Mouse (Mus musculus) G1E (cell line): Measurements from ENCODE around the gene Prodh2. TPM values are rescaled to one million over a fixed set of nuclear protein-coding genes. Genes with fewer than 3 reads are reported as not detected.

Experiments used
- ATAC-seq: 2 replicates; pipeline ENCODE4 v1.8.0; 2016; ENCODE audit warnings: mild to moderate bottlenecking; ENCODE audit not compliant: insufficient number of reproducible peaks, poor library complexity, low FRiP score, severe bottlenecking; ENCODE audit errors: extremely low read depth
- DNase-seq: peaks from one replicate; pipeline ENCODE4 v3.0.0; 2012; ENCODE audit warnings: low spot score
- H3K27me3 ChIP-seq: 2 replicates; pipeline ENCODE4 v1.6.1; 2012; ENCODE audit warnings: mild to moderate bottlenecking, low read length, inconsistent platforms; ENCODE audit not compliant: insufficient read depth
- H3K36me3 ChIP-seq: replicated peaks from 2 replicates; pipeline ENCODE3; 2012; ENCODE audit warnings: mild to moderate bottlenecking, inconsistent platforms
- H3K4me1 ChIP-seq: 2 replicates; pipeline ENCODE4 v1.6.1; 2012; ENCODE audit warnings: low read depth, low read length, inconsistent platforms, mixed read lengths; ENCODE audit not compliant: insufficient read depth
- H3K4me3 ChIP-seq: 2 replicates; pipeline ENCODE4 v1.5.1; 2012; ENCODE audit warnings: low read depth, mild to moderate bottlenecking, inconsistent platforms, low read length, moderate library complexity, mixed read lengths
- H3K9me3 ChIP-seq: replicated peaks from 2 replicates; pipeline ENCODE4 v1.6.1; 2012; ENCODE audit warnings: inconsistent platforms
- CTCF ChIP-seq: IDR thresholded peaks from 2 replicates; pipeline ENCODE4 v1.5.1; 2012; ENCODE audit warnings: low read depth, low read length, inconsistent platforms, mixed read lengths
- GATA1 ChIP-seq: IDR thresholded peaks from 2 replicates; pipeline ENCODE4 v1.6.1; 2012; ENCODE audit warnings: borderline replicate concordance, low read length, inconsistent platforms, mixed read lengths
- GATA2 ChIP-seq: IDR thresholded peaks from 2 replicates; pipeline ENCODE4 v1.6.1; 2012; ENCODE audit warnings: low read depth, low read length, inconsistent platforms, borderline replicate concordance
- POLR2AphosphoS5 ChIP-seq: IDR thresholded peaks from 2 replicates; pipeline ENCODE4 v1.6.1; 2012; ENCODE audit warnings: low read depth, low read length, inconsistent platforms; ENCODE audit not compliant: insufficient replicate concordance
- TAL1 ChIP-seq: conservative IDR thresholded peaks from 2 replicates; pipeline ENCODE4 v1.6.1; 2012; ENCODE audit warnings: low read depth, low read length, inconsistent platforms, mixed read lengths
- polyA plus RNA-seq: library from polyadenylated mRNA; stranded (reverse); fragments of >175 nt; gene quantifications from 2 replicates; pipeline ENCODE4 v1.2.3, GENCODE M21; 2012
- total RNA-seq, 2 experiments: library from RNA; stranded (forward) in 1 of 2; stranded (reverse) in 1 of 2; fragments of 200-1000 nt in 1 of 2; fragments of >200 nt in 1 of 2; fragmentation: Nextera tagmentation in 1 of 2; gene quantifications; 2 replicates each; pipeline ENCODE4 v1.2.3; 2014 to 2017

Prodh2 gene
- total and polyA plus RNA-seq, 3 experiments, result not detected

DNA sequence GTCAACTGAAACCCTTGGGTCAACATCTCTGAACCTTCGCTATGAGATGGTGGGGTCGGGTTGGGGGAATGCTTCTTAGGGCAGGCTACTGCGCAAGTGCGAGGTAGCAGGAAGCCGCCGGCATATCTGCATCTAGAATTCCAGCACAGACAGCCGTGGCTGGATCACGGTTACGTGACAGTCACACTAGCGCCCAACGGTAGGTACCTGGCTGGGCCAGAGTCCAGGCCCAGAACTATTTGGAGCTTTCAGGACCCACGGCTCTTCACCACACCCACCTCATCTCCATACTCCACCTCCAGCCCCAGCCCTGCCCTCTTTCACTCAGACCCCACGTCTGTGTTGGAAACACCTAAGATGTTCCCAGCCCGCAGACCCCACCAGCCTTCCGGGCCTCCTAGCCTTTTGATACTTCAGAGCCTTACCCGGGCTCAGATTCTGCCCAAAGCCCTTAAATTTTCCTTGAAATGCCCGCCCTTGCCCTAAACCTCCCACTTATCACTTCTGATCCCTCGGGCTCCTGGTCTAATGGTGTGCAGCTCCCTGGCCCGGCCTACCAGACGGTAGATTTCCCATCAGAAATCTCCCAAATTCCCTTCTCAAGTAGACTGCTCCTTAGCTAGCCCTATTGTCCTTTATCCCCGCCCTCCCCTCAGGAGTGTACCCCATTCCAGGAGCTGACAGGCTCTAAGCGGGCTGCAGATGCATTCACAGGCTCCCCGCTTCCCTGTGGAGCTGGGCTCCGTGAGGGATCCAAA is 21.8 kb downstream of the Prodh2 start:
- ATAC-seq, result no peak
- Histone ChIP-seq H3K4me3 (no peak overlapping the region), H3K4me1 (no peaks in the 10 kb centered on the region), H3K27me3 (peaks cover 31% of the 10 kb centered on the region), H3K36me3 (no peaks in the 10 kb centered on the region), H3K9me3 (no peaks in the 10 kb centered on the region)
- TF ChIP-seq CTCF (no peak), GATA1 (no peak), POLR2AphosphoS5 (no peak), GATA2 (no peak), TAL1 (no peak)
- no peak for DNase-seq

- ATAC-seq (no peak), DNase-seq (no peak)
- H3K27me3 ChIP-seq, result peaks cover 30% of the 10 kb centered on the region
- peaks cover 10% of the 10 kb centered on the region for H3K36me3 ChIP-seq
- H3K4me1 ChIP-seq, result no peaks in the 10 kb centered on the region
- no peak for TF ChIP-seq GATA1
- no peak for TF ChIP-seq GATA2
- TF ChIP-seq POLR2AphosphoS5, result no peak
- no peak for TF ChIP-seq TAL1
- no peak for TF ChIP-seq CTCF
- no peak overlapping the region for H3K4me3 ChIP-seq
- no peaks in the 10 kb centered on the region for H3K9me3 ChIP-seq
Measured at GRCm38 (mm10) chr7:30518325-30518724, 24.9 kb downstream of the Prodh2 start.

DNA sequence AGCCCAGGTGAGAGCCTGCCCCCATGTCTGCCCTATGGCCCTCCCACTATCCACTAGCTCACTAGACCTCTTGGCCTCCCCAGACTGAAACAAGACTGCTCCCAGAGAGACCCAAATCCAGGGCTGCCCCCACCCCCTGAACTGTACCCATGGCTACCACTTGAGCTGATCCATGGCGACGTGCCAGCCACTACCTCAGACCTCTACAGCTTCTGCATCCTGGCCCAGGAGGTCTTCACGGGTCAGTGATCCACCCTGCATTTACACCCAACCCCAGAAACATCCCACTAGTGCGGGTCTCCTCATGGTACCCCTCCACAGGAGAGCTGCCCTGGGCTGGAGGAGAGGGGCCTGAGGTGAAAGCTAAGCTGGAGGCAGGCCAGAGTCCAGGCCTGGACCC is 27.0 kb downstream of the Prodh2 start:
- H3K27me3 ChIP-seq, result peaks cover 30% of the 10 kb centered on the region
- ATAC-seq, result no peak
- H3K36me3 ChIP-seq, result peaks cover 29% of the 10 kb centered on the region
- H3K4me1 ChIP-seq, result no peaks in the 10 kb centered on the region
- DNase-seq, result no peak
- H3K4me3 ChIP-seq, result no peak overlapping the region
- H3K9me3 ChIP-seq, result no peaks in the 10 kb centered on the region
- TF ChIP-seq CTCF, result no peak

GRCm38 (mm10) chr7:30520856-30521255 is 27.4 kb downstream of the Prodh2 start:
- TF ChIP-seq POLR2AphosphoS5 (no peak), GATA1 (no peak), TAL1 (no peak), CTCF (no peak), GATA2 (no peak)
- peaks cover 26% of the 10 kb centered on the region for H3K27me3 ChIP-seq
- ATAC-seq, result no peak
- peaks cover 34% of the 10 kb centered on the region for H3K36me3 ChIP-seq
- no peak for DNase-seq
- H3K9me3 ChIP-seq, result no peaks in the 10 kb centered on the region
- H3K4me3 ChIP-seq, result no peak overlapping the region
- peaks cover 2% of the 10 kb centered on the region; the same call in 1 of the 2 replicates for H3K4me1 ChIP-seq

DNA sequence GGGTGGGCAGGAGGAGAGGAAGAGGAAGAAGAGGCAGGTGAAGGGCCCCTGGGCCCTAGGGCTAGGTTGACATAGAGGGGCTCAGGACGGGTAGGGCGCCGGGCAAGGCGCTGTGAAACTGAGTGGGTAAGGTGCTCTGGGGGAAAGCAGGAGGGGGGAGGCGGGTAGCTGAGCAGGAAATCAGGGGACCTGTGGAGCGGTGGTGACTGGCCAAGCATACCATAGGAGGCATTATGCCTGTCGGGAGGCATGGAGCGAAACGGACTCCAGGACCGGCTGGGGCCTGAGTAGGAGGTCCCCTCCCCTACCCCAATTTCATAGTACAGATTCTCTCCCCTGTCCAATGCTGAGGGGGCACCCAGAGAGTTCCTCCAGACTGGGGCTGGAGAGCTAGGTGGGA is 29.4 kb downstream of the Prodh2 start:
- Histone ChIP-seq H3K9me3 (no peaks in the 10 kb centered on the region), H3K4me3 (no peak overlapping the region), H3K36me3 (peaks cover 54% of the 10 kb centered on the region), H3K27me3 (peaks cover 24% of the 10 kb centered on the region), H3K4me1 (peaks cover 3% of the 10 kb centered on the region; the same call in 1 of the 2 replicates)
- DNase-seq, result no peak
- TF ChIP-seq GATA1, result no peak
- ATAC-seq, result no peak

GRCm38 (mm10) chr7:30524487-30524886 is 31.1 kb downstream of the Prodh2 start:
- Histone ChIP-seq H3K27me3 (peaks cover 10% of the 10 kb centered on the region; the same call in 1 of the 2 replicates), H3K4me1 (peaks cover 12% of the 10 kb centered on the region), H3K36me3 (peaks cover 70% of the 10 kb centered on the region), H3K9me3 (no peaks in the 10 kb centered on the region), H3K4me3 (no peak overlapping the region)
- ATAC-seq (no peak), DNase-seq (no peak)
- TF ChIP-seq GATA2 (no peak), CTCF (no peak), GATA1 (no peak), POLR2AphosphoS5 (no peak), TAL1 (no peak)

- Histone ChIP-seq H3K9me3 (no peaks in the 10 kb centered on the region), H3K36me3 (peaks cover 84% of the 10 kb centered on the region), H3K4me1 (peaks cover 12% of the 10 kb centered on the region), H3K27me3 (no peaks in the 10 kb centered on the region), H3K4me3 (no peak overlapping the region)
- TF ChIP-seq GATA1 (no peak), POLR2AphosphoS5 (no peak), GATA2 (no peak), CTCF (no peak), TAL1 (no peak)
- ATAC-seq, result no peak
- no peak for DNase-seq
Measured at GRCm38 (mm10) chr7:30525954-30526353, 32.5 kb downstream of the Prodh2 start.
